Mouse (Mus musculus): Measurements from ENCODE around the gene Syt2. TPM values are rescaled to one million over a fixed set of nuclear protein-coding genes. Genes with fewer than 3 reads are reported as not detected.

Gene Syt2
- polyA plus RNA-seq, 1 experiment from 2014 or later: 0.80 TPM

DNA sequence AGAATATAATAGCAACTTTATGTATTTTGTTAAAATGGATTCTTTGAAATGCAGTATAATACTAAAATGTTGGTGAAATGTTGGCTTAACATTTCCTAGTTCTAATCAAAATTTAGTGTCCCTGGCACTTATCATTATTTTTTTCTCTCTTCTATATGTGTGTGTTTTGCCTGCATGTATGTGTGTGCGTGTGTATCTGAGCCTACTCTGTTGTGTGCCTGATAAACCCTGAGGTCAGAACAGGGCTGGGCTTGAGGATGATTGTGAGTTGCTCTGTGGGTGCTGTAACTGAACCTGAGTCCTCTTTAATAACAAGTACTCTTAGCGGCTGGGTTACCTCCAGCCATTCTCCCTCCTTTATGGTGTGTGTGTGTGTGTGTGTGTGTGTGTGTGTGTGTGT, 31.5 kb upstream of the Syt2 start:
- no peak overlapping the region for H3K9ac ChIP-seq (replicated peaks; ENCODE audit: low read length)
- ATAC-seq (replicated peaks; ENCODE audit: insufficient number of reproducible peaks, low FRiP score, low TSS enrichment, low read depth): no peak
- no peaks in the 10 kb centered on the region for H3K4me1 ChIP-seq (ENCODE audit: control insufficient read depth, insufficient read depth, low read length)
- no peak for DNase-seq (ENCODE audit: low spot score)
- no peaks in the 10 kb centered on the region for H3K27me3 ChIP-seq (ENCODE audit: control insufficient read depth, insufficient read depth, low read length)
- no peaks in the 10 kb centered on the region for H3K9me3 ChIP-seq (replicated peaks; ENCODE audit: control insufficient read depth, low read length)
- H3K36me3 ChIP-seq (replicated peaks; ENCODE audit: control insufficient read depth, insufficient read depth, low read depth, low read length): peaks cover 33% of the 10 kb centered on the region
- WGBS: 93% methylated on average over 2 of the region's 2 CpGs
- no peak overlapping the region for H3K4me2 ChIP-seq (ENCODE audit: low read depth, low read length)
- no peak overlapping the region for H3K27ac ChIP-seq (replicated peaks; ENCODE audit: low read depth, low read length)
- H3K4me3 ChIP-seq (ENCODE audit: low read depth, low read length): no peak overlapping the region

DNA sequence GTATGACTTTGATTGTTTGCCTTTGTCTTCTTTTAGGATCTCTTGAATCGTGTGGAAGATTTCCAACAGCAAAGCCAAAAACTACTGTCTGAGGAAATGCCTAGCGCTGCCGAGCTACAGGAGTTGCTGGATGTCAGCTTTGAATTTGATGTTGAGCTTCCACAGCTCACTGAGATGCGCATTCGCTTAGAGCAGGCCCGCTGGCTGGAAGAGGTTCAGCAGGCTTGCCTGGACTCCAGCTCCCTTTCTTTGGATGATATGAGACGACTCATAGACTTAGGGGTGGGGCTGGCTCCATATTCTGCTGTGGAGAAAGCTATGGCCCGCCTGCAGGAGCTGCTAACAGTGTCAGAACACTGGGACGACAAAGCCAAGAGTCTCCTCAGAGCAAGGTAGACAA, 28.8 kb upstream of the Syt2 start:
- 88% methylated on average over 9 of the region's 9 CpGs for WGBS

GRCm38 (mm10) chr1:134625325-134625724, 21.2 kb upstream of the Syt2 start:
- no peak overlapping the region for H3K4me2 ChIP-seq (ENCODE audit: low read depth, low read length)
- no peak overlapping the region for H3K27ac ChIP-seq (replicated peaks; ENCODE audit: low read depth, low read length)
- H3K4me3 ChIP-seq (ENCODE audit: low read depth, low read length): no peak overlapping the region
- H3K9ac ChIP-seq (replicated peaks; ENCODE audit: low read length): no peak overlapping the region
- H3K9me3 ChIP-seq (replicated peaks; ENCODE audit: control insufficient read depth, low read length): no peaks in the 10 kb centered on the region
- H3K36me3 ChIP-seq (replicated peaks; ENCODE audit: control insufficient read depth, insufficient read depth, low read depth, low read length): peaks cover 17% of the 10 kb centered on the region
- 92% methylated on average over 4 of the region's 4 CpGs for WGBS
- ATAC-seq (replicated peaks; ENCODE audit: insufficient number of reproducible peaks, low FRiP score, low TSS enrichment, low read depth) (no peak), DNase-seq (ENCODE audit: low spot score) (no peak)
- no peaks in the 10 kb centered on the region for H3K4me1 ChIP-seq (ENCODE audit: control insufficient read depth, insufficient read depth, low read length)
- no peaks in the 10 kb centered on the region for H3K27me3 ChIP-seq (ENCODE audit: control insufficient read depth, insufficient read depth, low read length)

More for the DNA sequence above, 28.8 kb upstream of the Syt2 start:
- Histone ChIP-seq H3K4me2 (ENCODE audit: low read depth, low read length) (no peak overlapping the region), H3K27ac (replicated peaks; ENCODE audit: low read depth, low read length) (no peak overlapping the region), H3K4me3 (ENCODE audit: low read depth, low read length) (no peak overlapping the region), H3K9me3 (replicated peaks; ENCODE audit: control insufficient read depth, low read length) (no peaks in the 10 kb centered on the region), H3K27me3 (ENCODE audit: control insufficient read depth, insufficient read depth, low read length) (no peaks in the 10 kb centered on the region), H3K4me1 (ENCODE audit: control insufficient read depth, insufficient read depth, low read length) (no peaks in the 10 kb centered on the region), H3K36me3 (replicated peaks; ENCODE audit: control insufficient read depth, insufficient read depth, low read depth, low read length) (peaks cover 38% of the 10 kb centered on the region), H3K9ac (replicated peaks; ENCODE audit: low read length) (no peak overlapping the region)
- no peak for DNase-seq (ENCODE audit: low spot score)
- no peak for ATAC-seq (replicated peaks; ENCODE audit: insufficient number of reproducible peaks, low FRiP score, low TSS enrichment, low read depth)

GRCm38 (mm10) chr1:134629455-134629854, 17.0 kb upstream of the Syt2 start:
- Histone ChIP-seq H3K9me3 (replicated peaks; ENCODE audit: control insufficient read depth, low read length) (no peaks in the 10 kb centered on the region), H3K27ac (replicated peaks; ENCODE audit: low read depth, low read length) (no peak overlapping the region), H3K36me3 (replicated peaks; ENCODE audit: control insufficient read depth, insufficient read depth, low read depth, low read length) (peaks cover 18% of the 10 kb centered on the region), H3K4me1 (ENCODE audit: control insufficient read depth, insufficient read depth, low read length) (no peaks in the 10 kb centered on the region), H3K9ac (replicated peaks; ENCODE audit: low read length) (no peak overlapping the region), H3K4me3 (ENCODE audit: low read depth, low read length) (no peak overlapping the region), H3K27me3 (ENCODE audit: control insufficient read depth, insufficient read depth, low read length) (no peaks in the 10 kb centered on the region), H3K4me2 (ENCODE audit: low read depth, low read length) (no peak overlapping the region)
- no peak for DNase-seq (ENCODE audit: low spot score)
- no peak for ATAC-seq (replicated peaks; ENCODE audit: insufficient number of reproducible peaks, low FRiP score, low TSS enrichment, low read depth)
- WGBS: 96% methylated on average over 10 of the region's 10 CpGs

GRCm38 (mm10) chr1:134634296-134634695, 12.2 kb upstream of the Syt2 start:
- no peaks in the 10 kb centered on the region for H3K27me3 ChIP-seq (ENCODE audit: control insufficient read depth, insufficient read depth, low read length)
- peaks cover 9% of the 10 kb centered on the region for H3K36me3 ChIP-seq (replicated peaks; ENCODE audit: control insufficient read depth, insufficient read depth, low read depth, low read length)
- no peak overlapping the region for H3K4me2 ChIP-seq (ENCODE audit: low read depth, low read length)
- H3K9me3 ChIP-seq (replicated peaks; ENCODE audit: control insufficient read depth, low read length): no peaks in the 10 kb centered on the region
- DNase-seq (ENCODE audit: low spot score) (no peak), ATAC-seq (replicated peaks; ENCODE audit: insufficient number of reproducible peaks, low FRiP score, low TSS enrichment, low read depth) (no peak)
- no peak overlapping the region for H3K4me3 ChIP-seq (ENCODE audit: low read depth, low read length)
- no peaks in the 10 kb centered on the region for H3K4me1 ChIP-seq (ENCODE audit: control insufficient read depth, insufficient read depth, low read length)
- 83% methylated on average over 7 of the region's 7 CpGs for WGBS
- no peak overlapping the region for H3K27ac ChIP-seq (replicated peaks; ENCODE audit: low read depth, low read length)
- no peak overlapping the region for H3K9ac ChIP-seq (replicated peaks; ENCODE audit: low read length)

- Histone ChIP-seq H3K4me3 (ENCODE audit: low read depth, low read length) (no peak overlapping the region), H3K36me3 (replicated peaks; ENCODE audit: control insufficient read depth, insufficient read depth, low read depth, low read length) (peaks cover 9% of the 10 kb centered on the region), H3K4me2 (ENCODE audit: low read depth, low read length) (no peak overlapping the region), H3K9ac (replicated peaks; ENCODE audit: low read length) (no peak overlapping the region), H3K27me3 (ENCODE audit: control insufficient read depth, insufficient read depth, low read length) (no peaks in the 10 kb centered on the region), H3K9me3 (replicated peaks; ENCODE audit: control insufficient read depth, low read length) (no peaks in the 10 kb centered on the region), H3K4me1 (ENCODE audit: control insufficient read depth, insufficient read depth, low read length) (no peaks in the 10 kb centered on the region), H3K27ac (replicated peaks; ENCODE audit: low read depth, low read length) (no peak overlapping the region)
- 0 out of 2 replicates have a peak, but pooled peaks have one; percentile 2 for ATAC-seq (replicated peaks; ENCODE audit: insufficient number of reproducible peaks, low FRiP score, low TSS enrichment, low read depth)
- DNase-seq (ENCODE audit: low spot score): no peak
- 79% methylated on average over 3 of the region's 3 CpGs for WGBS
Measured at GRCm38 (mm10) chr1:134636245-134636644, 10.2 kb upstream of the Syt2 start.

DNA sequence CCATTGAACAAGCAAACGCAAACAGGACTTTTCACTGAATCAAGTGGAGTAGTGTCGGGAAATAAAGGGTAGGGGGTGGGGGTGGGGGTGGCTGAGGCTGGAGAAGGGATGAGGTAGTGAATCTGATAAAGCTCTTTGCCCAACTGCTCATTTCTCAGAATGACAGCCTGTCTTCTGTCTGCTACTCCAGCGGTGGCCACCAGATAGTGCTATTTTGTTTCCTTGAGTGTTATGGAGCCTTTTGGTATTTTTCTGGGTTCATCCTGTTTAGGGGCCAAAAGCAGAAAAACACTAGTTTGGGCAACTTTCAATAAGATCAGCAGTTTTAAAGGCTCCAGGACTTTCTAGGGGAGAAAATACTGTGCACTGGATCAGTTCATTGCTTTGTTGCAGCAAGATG, 9.8 kb upstream of the Syt2 start:
- H3K27me3 ChIP-seq (ENCODE audit: control insufficient read depth, insufficient read depth, low read length): no peaks in the 10 kb centered on the region
- peak; percentile 57 for DNase-seq (ENCODE audit: low spot score)
- H3K9ac ChIP-seq (replicated peaks; ENCODE audit: low read length): no peak overlapping the region
- no peaks in the 10 kb centered on the region; the same call in 1 of the 2 replicates for H3K4me1 ChIP-seq (ENCODE audit: control insufficient read depth, insufficient read depth, low read length)
- ATAC-seq (replicated peaks; ENCODE audit: insufficient number of reproducible peaks, low FRiP score, low TSS enrichment, low read depth): no peak
- H3K27ac ChIP-seq (replicated peaks; ENCODE audit: low read depth, low read length): no peak overlapping the region
- H3K4me2 ChIP-seq (ENCODE audit: low read depth, low read length): no peak overlapping the region
- H3K4me3 ChIP-seq (ENCODE audit: low read depth, low read length): no peak overlapping the region
- H3K9me3 ChIP-seq (replicated peaks; ENCODE audit: control insufficient read depth, low read length): no peaks in the 10 kb centered on the region
- peaks cover 9% of the 10 kb centered on the region for H3K36me3 ChIP-seq (replicated peaks; ENCODE audit: control insufficient read depth, insufficient read depth, low read depth, low read length)
- WGBS: 7% methylated on average over 3 of the region's 3 CpGs

DNA sequence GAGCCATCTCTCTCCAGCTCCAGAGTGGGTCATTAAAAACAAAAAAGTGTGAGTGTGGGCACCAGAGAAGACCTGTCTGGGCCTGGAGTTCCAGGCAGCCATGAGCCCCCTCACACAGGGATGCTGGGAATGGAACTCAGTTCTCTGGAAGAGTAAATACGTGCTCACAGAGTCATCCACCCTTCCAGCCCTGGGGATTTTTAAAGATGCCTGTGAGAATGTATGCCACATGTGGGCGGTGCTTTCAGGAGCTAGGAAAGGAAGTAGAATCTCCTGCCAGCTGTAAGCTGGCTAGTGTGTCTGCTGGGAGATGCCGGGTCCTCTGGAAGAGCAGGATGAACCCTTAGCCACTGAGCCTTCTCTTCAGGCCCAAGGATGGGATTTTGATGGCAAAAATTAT, 8.4 kb upstream of the Syt2 start:
- no peaks in the 10 kb centered on the region for H3K27me3 ChIP-seq (ENCODE audit: control insufficient read depth, insufficient read depth, low read length)
- H3K9me3 ChIP-seq (replicated peaks; ENCODE audit: control insufficient read depth, low read length): no peaks in the 10 kb centered on the region
- DNase-seq (ENCODE audit: low spot score) (no peak), ATAC-seq (replicated peaks; ENCODE audit: insufficient number of reproducible peaks, low FRiP score, low TSS enrichment, low read depth) (no peak)
- no peak overlapping the region for H3K27ac ChIP-seq (replicated peaks; ENCODE audit: low read depth, low read length)
- 33% methylated on average over 3 of the region's 3 CpGs for WGBS
- no peaks in the 10 kb centered on the region; the same call in 1 of the 2 replicates for H3K4me1 ChIP-seq (ENCODE audit: control insufficient read depth, insufficient read depth, low read length)
- peaks cover 4% of the 10 kb centered on the region for H3K36me3 ChIP-seq (replicated peaks; ENCODE audit: control insufficient read depth, insufficient read depth, low read depth, low read length)
- no peak overlapping the region for H3K9ac ChIP-seq (replicated peaks; ENCODE audit: low read length)
- no peak overlapping the region for H3K4me2 ChIP-seq (ENCODE audit: low read depth, low read length)
- H3K4me3 ChIP-seq (ENCODE audit: low read depth, low read length): no peak overlapping the region
